Mouse (Mus musculus) lung, adult 2 months (tissue): ENCODE data around the gene Rora.

Source experiments
- CTCF ChIP-seq: fragments of 200-500 bp; IDR thresholded peaks from 2 replicates; pipeline ENCODE4 v1.5.1; 2011; ENCODE audit warnings: mild to moderate bottlenecking, low read length, control low read depth; ENCODE audit not compliant: insufficient read depth
- POLR2A ChIP-seq: fragments of 200-500 bp; IDR thresholded peaks from 2 replicates; pipeline ENCODE4 v1.6.1; 2011; ENCODE audit warnings: low read depth, mild to moderate bottlenecking, control low read depth, low read length, borderline replicate concordance; ENCODE audit errors: extremely low read depth

DNA sequence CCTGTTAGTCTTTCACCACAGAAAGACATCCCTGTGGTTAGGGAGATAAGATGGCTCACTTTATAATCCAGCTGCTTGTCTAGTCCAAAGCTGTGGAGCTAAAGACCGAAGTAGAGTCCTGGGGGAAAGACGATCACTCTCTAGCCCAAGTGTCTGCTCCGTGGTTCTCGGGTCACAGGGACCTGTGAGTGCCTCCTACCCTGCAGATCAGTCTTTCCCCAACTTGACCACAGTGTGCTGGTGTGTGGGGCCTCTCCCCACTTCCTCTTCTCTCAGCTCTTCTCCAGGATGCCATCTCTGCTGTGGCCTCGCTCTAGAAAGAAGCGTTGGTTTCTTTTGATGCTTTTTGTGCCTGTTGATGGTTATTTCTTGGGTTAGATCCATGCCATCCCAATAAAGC lies 682.5 kb downstream of the Rora start:
- TF ChIP-seq CTCF (no peak), POLR2A (no peak)
